Mouse (Mus musculus): ENCODE measurements around the gene Nupl1. TPM values are rescaled to one million over a fixed set of nuclear protein-coding genes. Genes with fewer than 3 reads are reported as not detected.
A peak's percentile ranks its signal among the peaks of the same experiment; 100 is the strongest.

The Nupl1 gene
- polyA plus RNA-seq, 1 experiment from 2014 or later = not detected

- WGBS = 60% methylated on average over 1 of the region's 1 CpGs
- no peaks in the 10 kb centered on the region for H3K27me3 ChIP-seq (replicated peaks)
- no peaks in the 10 kb centered on the region; the same call in 1 of the 2 replicates for H3K36me3 ChIP-seq
- H3K9ac ChIP-seq = no peak overlapping the region
- no peak for ATAC-seq (ENCODE audit: low FRiP score, low read depth)
- no peaks in the 10 kb centered on the region for H3K4me1 ChIP-seq
- H3K27ac ChIP-seq = no peak overlapping the region
- H3K4me3 ChIP-seq = no peak overlapping the region
- no peaks in the 10 kb centered on the region for H3K9me3 ChIP-seq
- H3K4me2 ChIP-seq (replicated peaks) = no peak overlapping the region
Measured at GRCm38 (mm10) chr14:60214040-60214439, 37.2 kb downstream of the Nupl1 start.

GRCm38 (mm10) chr14:60209166-60209565 is 42.1 kb downstream of the Nupl1 start:
- no peaks in the 10 kb centered on the region for H3K27me3 ChIP-seq (replicated peaks)
- H3K4me1 ChIP-seq = no peaks in the 10 kb centered on the region
- H3K4me2 ChIP-seq (replicated peaks) = no peak overlapping the region
- H3K27ac ChIP-seq = no peak overlapping the region
- H3K9me3 ChIP-seq = no peaks in the 10 kb centered on the region
- no peak overlapping the region for H3K9ac ChIP-seq
- no peak overlapping the region for H3K4me3 ChIP-seq
- no peak for ATAC-seq (ENCODE audit: low FRiP score, low read depth)
- no peaks in the 10 kb centered on the region for H3K36me3 ChIP-seq
- 94% methylated on average over 7 of the region's 7 CpGs for WGBS

- ATAC-seq (ENCODE audit: low FRiP score, low read depth) = no peak
- H3K36me3 ChIP-seq = no peaks in the 10 kb centered on the region
- H3K27ac ChIP-seq = no peak overlapping the region
- H3K4me1 ChIP-seq = no peaks in the 10 kb centered on the region
- H3K27me3 ChIP-seq (replicated peaks) = no peaks in the 10 kb centered on the region
- H3K9me3 ChIP-seq = no peaks in the 10 kb centered on the region
- no peak overlapping the region for H3K4me2 ChIP-seq (replicated peaks)
- 91% methylated on average over 6 of the region's 6 CpGs for WGBS
- H3K9ac ChIP-seq = no peak overlapping the region
- no peak overlapping the region for H3K4me3 ChIP-seq
Measured at GRCm38 (mm10) chr14:60204993-60205392, 46.2 kb downstream of the Nupl1 start.

GRCm38 (mm10) chr14:60196884-60197283 is 54.3 kb downstream of the Nupl1 start, which contains the start of gene Atp8a2:
Atp8a2 (minus strand) TSS chr14:60197179.
- no peak for ATAC-seq (ENCODE audit: low FRiP score, low read depth)
- Histone ChIP-seq H3K36me3 (no peaks in the 10 kb centered on the region), H3K27me3 (replicated peaks) (no peaks in the 10 kb centered on the region), H3K4me1 (no peaks in the 10 kb centered on the region), H3K27ac (no peak within 1 kb of the TSS), H3K9ac (no peak within 1 kb of the TSS), H3K4me2 (replicated peaks) (no peak within 1 kb of the TSS), H3K4me3 (no peak within 1 kb of the TSS), H3K9me3 (no peaks in the 10 kb centered on the region)
- WGBS = 88% methylated on average over 7 of the region's 7 CpGs

- Histone ChIP-seq H3K27ac (no peak overlapping the region), H3K9ac (no peak overlapping the region), H3K9me3 (no peaks in the 10 kb centered on the region), H3K4me3 (no peak overlapping the region), H3K4me1 (no peaks in the 10 kb centered on the region), H3K27me3 (replicated peaks) (no peaks in the 10 kb centered on the region), H3K36me3 (no peaks in the 10 kb centered on the region), H3K4me2 (replicated peaks) (no peak overlapping the region)
- ATAC-seq (ENCODE audit: low FRiP score, low read depth) = no peak
- WGBS = 88% methylated on average over 5 of the region's 5 CpGs
Measured at GRCm38 (mm10) chr14:60195999-60196398, 55.2 kb downstream of the Nupl1 start.

GRCm38 (mm10) chr14:60194606-60195005 is 56.6 kb downstream of the Nupl1 start:
- Histone ChIP-seq H3K27me3 (replicated peaks) (no peaks in the 10 kb centered on the region), H3K27ac (no peak overlapping the region), H3K36me3 (no peaks in the 10 kb centered on the region), H3K4me1 (no peaks in the 10 kb centered on the region), H3K9me3 (no peaks in the 10 kb centered on the region), H3K4me2 (replicated peaks) (no peak overlapping the region), H3K9ac (no peak overlapping the region), H3K4me3 (no peak overlapping the region)
- WGBS = 81% methylated on average over 1 of the region's 1 CpGs
- ATAC-seq (ENCODE audit: low FRiP score, low read depth) = no peak

GRCm38 (mm10) chr14:60189771-60190170 is 61.5 kb downstream of the Nupl1 start:
- Histone ChIP-seq H3K36me3 (no peaks in the 10 kb centered on the region), H3K9ac (no peak overlapping the region), H3K4me1 (no peaks in the 10 kb centered on the region), H3K27me3 (replicated peaks) (no peaks in the 10 kb centered on the region), H3K27ac (no peak overlapping the region), H3K4me2 (replicated peaks) (no peak overlapping the region), H3K4me3 (no peak overlapping the region), H3K9me3 (no peaks in the 10 kb centered on the region)
- ATAC-seq (ENCODE audit: low FRiP score, low read depth) = no peak
- 84% methylated on average over 5 of the region's 5 CpGs for WGBS

- Histone ChIP-seq H3K4me1 (no peaks in the 10 kb centered on the region), H3K4me3 (no peak overlapping the region), H3K9me3 (no peaks in the 10 kb centered on the region), H3K27ac (no peak overlapping the region), H3K27me3 (replicated peaks) (no peaks in the 10 kb centered on the region), H3K9ac (no peak overlapping the region), H3K36me3 (no peaks in the 10 kb centered on the region), H3K4me2 (replicated peaks) (no peak overlapping the region)
- WGBS = 82% methylated on average over 5 of the region's 5 CpGs
- no peak for ATAC-seq (ENCODE audit: low FRiP score, low read depth)
Measured at GRCm38 (mm10) chr14:60188201-60188825, 62.9 kb downstream of the Nupl1 start.

- ATAC-seq (ENCODE audit: low FRiP score, low read depth) = no peak
- peaks cover 10% of the 10 kb centered on the region for H3K27me3 ChIP-seq (replicated peaks)
- no peaks in the 10 kb centered on the region for H3K9me3 ChIP-seq
- no peaks in the 10 kb centered on the region for H3K36me3 ChIP-seq
- H3K4me2 ChIP-seq (replicated peaks) = no peak overlapping the region
- 0 out of 2 replicates have a peak, but pooled peaks cover 7% of the 10 kb centered on the region for H3K4me1 ChIP-seq
- H3K9ac ChIP-seq = no peak overlapping the region
- 95% methylated on average over 2 of the region's 2 CpGs for WGBS
- no peak overlapping the region for H3K27ac ChIP-seq
- H3K4me3 ChIP-seq = no peak overlapping the region
Measured at GRCm38 (mm10) chr14:60181306-60181705, 69.9 kb downstream of the Nupl1 start.

GRCm38 (mm10) chr14:60178571-60178955 is 72.7 kb downstream of the Nupl1 start:
- Histone ChIP-seq H3K4me3 (no peak overlapping the region; the same call in 1 of the 2 replicates), H3K27ac (no peak overlapping the region), H3K27me3 (replicated peaks) (peaks cover 22% of the 10 kb centered on the region), H3K9me3 (no peaks in the 10 kb centered on the region), H3K36me3 (no peaks in the 10 kb centered on the region), H3K9ac (no peak overlapping the region), H3K4me1 (0 out of 2 replicates have a peak, but pooled peaks cover 7% of the 10 kb centered on the region), H3K4me2 (replicated peaks) (peak overlapping the region; percentile 98)
- 36% methylated on average over 2 of the region's 2 CpGs for WGBS
- ATAC-seq (ENCODE audit: low FRiP score, low read depth) = no peak

- peaks cover 22% of the 10 kb centered on the region for H3K27me3 ChIP-seq (replicated peaks)
- H3K36me3 ChIP-seq = no peaks in the 10 kb centered on the region
- peak overlapping the region; percentile 57; the same call in 1 of the 2 replicates for H3K27ac ChIP-seq
- no peaks in the 10 kb centered on the region for H3K9me3 ChIP-seq
- peak overlapping the region; percentile 98 for H3K4me2 ChIP-seq (replicated peaks)
- WGBS = 20% methylated on average over 37 of the region's 37 CpGs
- H3K9ac ChIP-seq = peak overlapping the region; percentile 76
- peak; percentile 33 for ATAC-seq (ENCODE audit: low FRiP score, low read depth)
- peak overlapping the region; percentile 74 for H3K4me3 ChIP-seq
- H3K4me1 ChIP-seq = peaks cover 8% of the 10 kb centered on the region; the same call in 1 of the 2 replicates
Measured at GRCm38 (mm10) chr14:60177614-60178570, 73.3 kb downstream of the Nupl1 start.

GRCm38 (mm10) chr14:60176891-60177613 is 74.2 kb downstream of the Nupl1 start:
- peak; percentile 85 for ATAC-seq (ENCODE audit: low FRiP score, low read depth)
- H3K4me3 ChIP-seq = peak overlapping the region; percentile 74
- peak overlapping the region; percentile 76 for H3K9ac ChIP-seq
- H3K4me1 ChIP-seq = peaks cover 14% of the 10 kb centered on the region
- H3K27ac ChIP-seq = peak overlapping the region; percentile 57; the same call in 1 of the 2 replicates
- H3K9me3 ChIP-seq = no peaks in the 10 kb centered on the region
- no peaks in the 10 kb centered on the region for H3K36me3 ChIP-seq
- under 1% methylated on average over 81 of the region's 84 CpGs for WGBS
- H3K27me3 ChIP-seq (replicated peaks) = peaks cover 22% of the 10 kb centered on the region
- peak overlapping the region; percentile 98 for H3K4me2 ChIP-seq (replicated peaks)
